Mouse (Mus musculus) heart, adult 11 months (tissue): ENCODE data around the gene Prkar2a.

ENCODE experiments used
- DNase-seq: peaks from one replicate; pipeline ENCODE4 v3.0.0; 2022

The Prkar2a gene

DNA sequence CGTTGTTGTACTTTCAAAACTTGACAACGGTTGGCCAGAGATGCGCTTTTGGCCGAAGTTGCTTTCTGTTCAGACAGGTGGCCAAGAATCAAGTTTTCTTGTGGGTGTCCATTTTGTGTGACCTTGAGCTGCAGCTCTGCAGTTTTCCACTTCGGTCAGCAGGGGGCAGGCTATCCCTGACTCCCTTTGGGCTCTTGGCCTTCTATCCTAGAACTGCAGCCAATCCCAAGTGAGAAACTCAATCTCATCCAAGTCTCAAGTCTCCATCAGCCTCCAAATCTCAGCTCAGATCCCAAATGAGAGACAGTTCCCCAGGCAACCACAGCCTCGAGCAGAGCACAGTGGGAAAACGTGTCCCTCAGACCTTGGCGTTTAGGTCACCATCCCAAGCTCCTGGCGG, 64.2 kb downstream of the Prkar2a start:
- peak; percentile 95 for DNase-seq

DNA sequence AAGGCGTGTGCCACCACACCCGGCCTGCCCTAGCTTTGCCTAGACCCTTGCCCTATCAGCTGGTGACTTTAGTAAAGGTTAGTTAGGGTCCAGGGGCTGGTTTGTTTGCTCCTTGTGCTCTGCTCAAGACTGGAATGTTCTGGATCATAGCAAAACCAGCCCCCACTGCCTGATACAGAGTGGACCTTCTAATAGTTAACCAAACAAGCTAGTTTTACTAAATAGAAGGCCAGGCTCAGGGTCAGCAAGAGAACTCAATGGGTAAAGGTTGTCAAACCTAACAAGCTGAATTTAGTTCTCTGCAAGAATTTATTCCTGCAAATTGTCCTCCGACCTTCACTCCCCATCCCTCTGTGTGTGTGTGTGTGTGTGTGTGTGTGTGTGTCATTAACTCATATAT, 64.9 kb downstream of the Prkar2a start:
- DNase-seq = no peak

DNA sequence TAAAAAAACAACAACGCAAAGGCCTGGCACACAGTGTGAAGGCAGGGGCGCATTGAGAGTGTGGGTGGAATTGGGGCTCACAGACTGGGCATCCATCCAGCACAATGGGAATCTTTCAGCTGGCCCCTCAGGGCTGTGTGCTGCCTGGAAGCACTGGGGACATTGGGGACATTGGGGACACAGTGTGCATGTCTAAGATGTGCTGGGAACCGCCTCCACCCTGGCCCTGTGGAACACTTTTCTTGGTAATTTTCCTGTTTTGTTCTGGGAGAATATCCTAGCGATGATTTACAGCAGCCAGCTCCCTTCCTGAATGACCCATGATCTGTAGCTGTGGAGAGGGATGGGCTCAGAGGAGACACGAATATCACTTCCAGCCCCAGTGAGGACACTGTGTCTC, 65.3 kb downstream of the Prkar2a start:
- DNase-seq = no peak

DNA sequence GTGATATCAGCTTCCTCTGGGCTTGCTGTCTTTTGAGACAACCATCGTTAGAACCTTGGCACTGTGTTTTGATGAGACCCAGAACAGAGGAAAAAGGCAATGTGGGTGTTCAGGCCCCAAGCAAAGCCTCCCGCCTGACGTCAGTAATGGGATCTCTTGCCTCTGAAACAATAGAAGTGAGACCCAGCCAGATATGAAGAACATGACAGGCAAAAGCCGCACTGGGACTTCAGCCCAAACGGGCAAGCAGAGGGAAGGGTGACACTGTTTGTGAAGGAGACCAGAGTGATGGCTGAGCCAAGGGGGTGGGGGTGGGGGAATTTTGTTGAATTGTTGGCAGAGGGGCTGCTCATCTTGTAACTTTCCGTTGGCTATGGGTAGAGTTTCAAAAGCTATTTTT, 68.3 kb downstream of the Prkar2a start:
- no peak for DNase-seq

DNA sequence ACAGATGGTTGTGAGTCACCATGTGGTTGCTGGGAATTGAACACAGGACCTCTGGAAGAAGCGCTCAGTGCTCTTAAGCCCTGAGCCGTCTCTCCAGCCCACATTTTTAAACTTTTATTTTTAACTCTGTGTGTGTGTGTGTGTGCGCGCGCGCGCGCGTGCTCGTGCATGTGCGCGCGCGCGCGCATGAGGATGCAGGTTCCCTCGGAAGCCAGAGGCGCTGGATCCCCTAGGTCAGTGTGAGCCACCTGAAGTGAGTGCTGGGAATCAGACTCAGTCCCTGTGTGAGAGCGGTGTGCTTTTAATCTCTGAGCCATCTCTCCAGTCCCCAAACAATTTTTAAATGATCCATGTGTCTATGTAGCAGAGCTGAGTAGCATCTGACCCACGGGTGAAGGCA, 70.0 kb downstream of the Prkar2a start:
- no peak for DNase-seq

DNA sequence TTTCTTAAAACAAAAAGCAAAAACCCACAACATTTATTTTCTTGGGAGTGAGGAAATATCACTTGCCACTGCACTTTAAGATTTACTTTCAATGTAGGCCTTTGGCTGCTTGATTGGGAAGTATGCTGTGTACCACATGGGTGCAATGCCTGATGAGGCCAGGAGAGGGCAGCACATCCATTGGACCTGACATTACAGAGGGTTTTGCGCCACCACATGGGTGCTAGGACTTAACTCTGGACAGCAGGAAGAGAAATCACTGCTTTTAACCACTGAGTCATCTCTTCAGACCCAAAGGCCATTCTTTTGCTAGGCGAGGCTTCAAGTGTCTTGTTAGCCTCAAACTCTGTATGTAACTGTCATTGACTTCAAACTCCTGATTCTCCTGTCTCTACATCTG, 70.7 kb downstream of the Prkar2a start:
- no peak for DNase-seq

DNA sequence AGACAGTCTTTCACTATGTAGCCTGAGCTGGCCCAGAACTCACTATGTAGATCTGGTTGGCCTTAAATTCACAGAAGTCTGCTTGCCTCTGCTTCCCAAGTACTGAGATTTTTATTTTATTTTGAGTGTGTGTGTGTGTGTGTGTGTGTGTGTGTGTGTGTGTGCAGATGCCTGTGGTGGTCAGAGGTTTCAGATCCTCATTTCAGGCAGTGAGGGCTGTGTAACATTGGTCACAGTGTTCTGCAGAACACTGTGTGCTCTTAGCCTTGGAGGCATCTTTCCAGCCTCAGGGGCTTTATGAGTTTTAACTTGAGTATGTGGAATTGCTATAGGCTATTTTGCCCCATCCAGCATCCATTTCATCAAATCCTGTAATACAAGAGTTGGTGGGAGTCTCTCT, 72.4 kb downstream of the Prkar2a start:
- DNase-seq = peak; percentile 83

GRCm38 (mm10) chr9:108764971-108765370, 75.9 kb downstream of the Prkar2a start:
- peak; percentile 57 for DNase-seq

GRCm38 (mm10) chr9:108776614-108777013, 87.5 kb downstream of the Prkar2a start:
- no peak for DNase-seq

DNA sequence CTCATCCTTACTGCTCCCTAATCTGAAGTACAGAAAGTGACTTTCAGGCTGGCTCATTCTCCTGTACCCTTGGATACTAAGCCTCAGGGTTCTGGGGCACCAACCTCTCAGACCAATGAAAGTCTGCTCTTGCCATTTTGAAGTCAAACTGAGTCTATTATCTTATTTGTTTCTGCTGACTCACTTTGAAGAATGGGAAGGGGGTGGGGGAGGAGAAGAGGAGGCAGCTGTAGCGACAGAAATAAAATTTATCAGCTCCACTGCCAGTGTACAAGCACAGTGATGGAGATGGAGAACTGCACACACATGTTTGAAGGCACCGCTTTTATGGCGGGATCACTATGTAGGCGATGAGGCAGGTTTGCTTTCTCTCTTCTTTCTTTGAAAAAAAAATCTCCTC, 88.2 kb downstream of the Prkar2a start:
- DNase-seq = no peak

DNA sequence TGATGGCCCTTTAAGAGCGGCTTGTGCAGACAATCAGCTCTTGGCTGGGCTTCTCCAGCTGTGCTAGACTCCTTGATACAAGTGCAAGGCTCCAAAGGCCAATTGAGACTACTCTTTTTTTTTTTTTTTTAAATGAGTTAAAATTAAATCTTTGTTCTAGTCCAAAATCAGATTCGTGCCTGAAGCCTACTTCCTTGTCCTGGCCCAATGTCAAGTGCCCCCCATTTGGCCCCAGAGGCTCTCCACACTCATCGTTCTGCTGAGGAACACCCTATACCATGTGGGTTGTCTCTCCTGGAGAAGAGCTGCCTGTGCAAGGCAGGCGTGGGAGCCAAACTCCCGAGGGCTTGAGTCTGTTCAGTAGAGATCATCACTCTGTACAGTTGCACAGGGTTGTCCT, 91.8 kb downstream of the Prkar2a start:
- DNase-seq = peak; percentile 93

DNA sequence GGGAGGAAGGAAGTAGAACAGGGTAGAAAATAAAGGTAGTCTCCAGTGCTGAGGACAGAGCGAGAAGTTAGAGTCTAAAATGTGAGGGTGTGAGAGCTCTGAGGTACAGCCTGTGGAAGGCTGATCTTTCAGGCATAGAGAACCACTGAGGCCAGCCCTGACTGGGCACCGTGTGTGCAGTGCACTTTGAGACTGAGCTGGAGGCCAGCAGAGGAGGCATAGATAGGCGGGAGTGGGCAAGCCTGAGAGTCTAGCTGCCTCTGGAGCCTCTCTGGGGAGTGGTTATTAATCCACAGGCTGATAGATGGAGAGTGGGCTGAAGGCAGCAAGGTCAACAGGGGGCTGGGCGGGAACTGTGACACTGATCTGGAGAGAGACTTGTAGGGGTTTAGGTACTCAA, 92.8 kb downstream of the Prkar2a start:
- DNase-seq = peak; percentile 89

DNA sequence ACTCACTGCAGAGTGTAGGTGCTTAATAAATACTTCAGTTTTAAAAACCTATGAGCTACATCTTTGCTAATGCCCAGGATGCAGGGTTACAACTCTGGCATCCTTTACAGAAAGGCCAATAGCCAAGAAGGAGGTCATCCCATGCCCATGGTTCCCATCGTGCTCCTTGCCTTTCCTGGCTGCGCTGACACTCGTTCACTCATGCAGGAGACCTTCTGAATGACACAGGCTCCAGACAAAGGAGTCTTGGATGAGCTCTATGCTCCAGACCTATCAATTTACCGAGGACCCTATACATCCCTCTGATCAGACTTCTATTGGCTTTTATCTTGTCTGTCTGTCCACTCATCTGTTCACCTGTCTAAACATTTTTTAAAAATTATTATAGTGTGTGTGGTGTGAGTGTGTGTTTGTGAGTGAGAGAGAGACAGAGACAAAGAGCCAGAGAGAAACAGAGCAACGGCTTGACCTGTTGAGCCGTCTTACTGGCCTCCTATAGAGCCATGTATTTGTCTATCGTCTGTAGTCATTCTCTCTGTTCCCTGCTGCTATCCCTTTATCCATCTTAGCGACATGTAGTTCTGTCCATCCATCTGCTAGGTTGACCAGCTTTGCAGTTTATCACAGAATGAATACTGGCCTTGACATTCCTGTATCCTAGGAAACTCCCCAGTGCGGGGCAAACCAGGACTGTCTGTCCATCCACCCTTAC, 93.9 kb downstream of the Prkar2a start:
- peak; percentile 87 for DNase-seq

- peak; percentile 100 for DNase-seq
These were observed 94.7 kb downstream of the Prkar2a start, which contains the start of gene Ip6k2 for GRCm38 (mm10) chr9:108783548-108784463. Ip6k2 (plus strand) TSS chr9:108783796.

GRCm38 (mm10) chr9:108785416-108785815, 96.3 kb downstream of the Prkar2a start:
- peak; percentile 84 for DNase-seq

- DNase-seq = peak; percentile 89
These were observed 97.4 kb downstream of the Prkar2a start for GRCm38 (mm10) chr9:108786494-108786893.

DNA sequence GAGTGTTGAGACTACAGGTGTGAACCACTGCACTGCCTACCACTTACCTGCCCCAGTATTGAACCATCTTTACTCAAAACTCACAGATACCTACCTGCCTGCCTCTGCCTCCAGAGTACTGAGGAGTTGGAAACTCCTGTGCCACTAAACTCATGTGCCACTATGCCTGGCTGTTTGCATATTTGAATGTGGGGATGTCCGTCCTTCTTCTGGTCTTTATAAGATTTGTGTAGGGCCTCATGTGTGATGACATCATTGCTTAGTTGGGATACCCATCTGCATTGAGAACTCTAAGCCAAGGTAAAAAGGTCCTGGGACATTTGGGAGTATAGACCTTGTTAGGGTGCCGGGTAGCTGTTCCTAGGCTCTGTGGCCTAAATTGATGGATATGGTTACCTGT, 98.0 kb downstream of the Prkar2a start:
- DNase-seq = peak; percentile 74

GRCm38 (mm10) chr9:108788713-108789112, 99.6 kb downstream of the Prkar2a start:
- DNase-seq = peak; percentile 76

- DNase-seq = no peak
These were observed 103.2 kb downstream of the Prkar2a start for GRCm38 (mm10) chr9:108792307-108792706.

GRCm38 (mm10) chr9:108792730-108793129, 103.6 kb downstream of the Prkar2a start:
- peak; percentile 80 for DNase-seq

- no peak for DNase-seq
These were observed 106.2 kb downstream of the Prkar2a start for GRCm38 (mm10) chr9:108795281-108795680.

GRCm38 (mm10) chr9:108795762-108796161, 106.6 kb downstream of the Prkar2a start:
- peak; percentile 97 for DNase-seq

DNA sequence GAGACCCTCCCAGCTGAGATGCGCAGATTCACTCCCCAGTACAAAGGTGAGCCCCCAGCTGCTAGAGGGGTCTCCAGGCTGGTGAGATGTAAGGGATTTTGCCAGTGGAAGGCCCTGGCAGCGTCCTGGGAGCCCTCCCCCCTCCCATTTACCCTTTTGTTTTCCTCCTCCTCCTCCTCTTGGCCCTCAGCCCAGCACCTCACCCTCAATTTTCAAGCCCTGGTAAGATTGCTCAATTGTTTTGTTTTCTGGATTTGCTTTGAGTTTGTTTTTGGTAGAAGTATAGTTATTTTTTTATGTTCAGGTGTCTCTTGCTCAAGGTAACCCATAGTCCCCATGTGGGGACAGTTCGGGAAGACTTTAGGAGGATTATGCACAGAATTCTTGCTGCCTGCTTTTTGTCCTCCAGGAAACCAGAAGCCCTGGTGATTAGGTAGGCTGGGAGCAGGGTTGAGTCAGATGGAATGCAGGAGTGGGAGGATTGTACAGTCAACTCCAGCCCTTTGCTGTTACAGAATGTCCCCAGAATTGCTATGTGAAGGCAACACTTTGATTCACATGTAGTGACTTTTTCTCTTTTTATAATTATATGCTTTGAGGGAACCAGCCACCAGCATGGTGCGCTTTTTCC, 107.4 kb downstream of the Prkar2a start:
- DNase-seq = no peak

DNA sequence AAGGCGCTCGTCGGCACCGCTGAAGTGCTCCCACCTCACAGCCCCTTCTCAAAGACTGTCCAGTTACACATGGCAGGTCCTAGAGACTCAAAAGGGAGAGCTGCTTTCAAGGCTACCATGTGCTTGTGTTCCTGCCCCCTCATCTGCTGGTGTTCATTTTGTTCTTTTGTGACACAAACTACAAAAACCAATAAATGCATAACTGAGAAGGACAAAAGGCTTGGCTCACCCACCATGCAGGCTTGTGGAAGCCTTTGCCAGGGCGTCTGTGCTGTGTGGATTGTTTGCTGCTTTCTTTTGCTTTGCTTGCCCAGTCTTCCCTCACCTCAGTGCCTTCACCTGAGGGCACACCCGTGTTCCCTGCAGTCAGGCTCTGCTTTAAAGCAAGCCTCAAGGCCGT, 108.4 kb downstream of the Prkar2a start:
- DNase-seq = no peak
